Mouse (Mus musculus) cerebellum, postnatal 25 days (tissue): ENCODE results near the gene Psmd14.

Experiments
- DNase-seq, 2 experiments: peaks; one replicate each; pipeline ENCODE4 v3.0.0; 2021; ENCODE audit warnings: mixed read lengths in 2 of 2

Gene Psmd14

GRCm38 (mm10) chr2:61764470-61765105 is 53.1 kb downstream of the Psmd14 start:
- DNase-seq, result no peak

- DNase-seq, result peak in 1 of 2 experiments; percentile 21
Measured at GRCm38 (mm10) chr2:61765526-61765925, 54.0 kb downstream of the Psmd14 start.

GRCm38 (mm10) chr2:61780794-61781193 is 69.3 kb downstream of the Psmd14 start:
- no peak for DNase-seq

- DNase-seq, result no peak
Measured at GRCm38 (mm10) chr2:61794960-61795359, 83.5 kb downstream of the Psmd14 start.

GRCm38 (mm10) chr2:61798048-61798447 is 86.6 kb downstream of the Psmd14 start:
- DNase-seq, result no peak

GRCm38 (mm10) chr2:61802656-61803251 is 91.3 kb downstream of the Psmd14 start, which contains the start of gene Tbr1:
Tbr1 (plus strand) TSS chr2:61802930.
- peak; percentile 70 to 72 for DNase-seq

- DNase-seq, result peak; percentile 51 to 58
Measured at GRCm38 (mm10) chr2:61803443-61804367, 92.2 kb downstream of the Psmd14 start.

GRCm38 (mm10) chr2:61804382-61804840 is 92.9 kb downstream of the Psmd14 start:
- DNase-seq, result peak; percentile 31 to 38

- peak; percentile 46 to 64 for DNase-seq
Measured at GRCm38 (mm10) chr2:61804841-61805540, 93.5 kb downstream of the Psmd14 start.

- DNase-seq, result peak in 1 of 2 experiments; percentile 60
Measured at GRCm38 (mm10) chr2:61805541-61806345, 94.2 kb downstream of the Psmd14 start.

- no peak for DNase-seq
Measured at GRCm38 (mm10) chr2:61806346-61806825, 94.9 kb downstream of the Psmd14 start.

- peak; percentile 56 to 59 for DNase-seq
Measured at GRCm38 (mm10) chr2:61807151-61807550, 95.7 kb downstream of the Psmd14 start.

- no peak for DNase-seq
Measured at GRCm38 (mm10) chr2:61807781-61808180, 96.3 kb downstream of the Psmd14 start.

- DNase-seq, result no peak
Measured at GRCm38 (mm10) chr2:61808776-61809175, 97.3 kb downstream of the Psmd14 start.

GRCm38 (mm10) chr2:61809381-61809780 is 97.9 kb downstream of the Psmd14 start:
- DNase-seq, result no peak

- DNase-seq, result no peak
Measured at GRCm38 (mm10) chr2:61810751-61811150, 99.3 kb downstream of the Psmd14 start.

GRCm38 (mm10) chr2:61811163-61811506 is 99.6 kb downstream of the Psmd14 start:
- no peak for DNase-seq

- DNase-seq, result peak; percentile 63 to 68
Measured at GRCm38 (mm10) chr2:61811507-61812421, 100.3 kb downstream of the Psmd14 start.

- no peak for DNase-seq
Measured at GRCm38 (mm10) chr2:61812536-61812935, 101.0 kb downstream of the Psmd14 start.

GRCm38 (mm10) chr2:61813106-61813505 is 101.6 kb downstream of the Psmd14 start:
- no peak for DNase-seq

GRCm38 (mm10) chr2:61813521-61813920 is 102.0 kb downstream of the Psmd14 start:
- no peak for DNase-seq
